Mouse (Mus musculus) kidney, embryonic 16.5 days (tissue): ENCODE data around the gene Vwa7. TPM values are rescaled to one million over a fixed set of nuclear protein-coding genes. Genes with fewer than 3 reads are reported as not detected.
"Not testable (repeated sequence)": the region's sequence is repeated elsewhere in the genome, so short reads cannot be mapped to it uniquely, and the experiment has no call there.

Source experiments
- ATAC-seq: fragments of 200-750 bp; cut with Nextera tagmentation; 2 replicates; pipeline ENCODE4 v1.8.0; 2017; ENCODE audit warnings: moderate TSS enrichment; ENCODE audit not compliant: low FRiP score, low TSS enrichment
- H3K27ac ChIP-seq: fragments of 300-500 bp; sonication (generic); 2 replicates; pipeline ENCODE4 v1.5.1; 2014; ENCODE audit warnings: low read length
- H3K27me3 ChIP-seq: fragments of 300-500 bp; sonication (generic); 2 replicates; pipeline ENCODE4 v1.6.1; 2014; ENCODE audit warnings: low read length, control low read depth, mixed read lengths; ENCODE audit not compliant: insufficient read depth
- H3K36me3 ChIP-seq: fragments of 300-500 bp; sonication (generic); 2 replicates; pipeline ENCODE4 v1.6.1; 2014; ENCODE audit warnings: low read length, control low read depth, mixed read lengths; ENCODE audit not compliant: insufficient read depth
- H3K4me1 ChIP-seq: fragments of 300-500 bp; sonication (generic); 2 replicates; pipeline ENCODE4 v1.6.1; 2014; ENCODE audit warnings: low read length, control low read depth, mixed read lengths; ENCODE audit not compliant: insufficient read depth
- H3K4me2 ChIP-seq: fragments of 300-500 bp; sonication (generic); replicated peaks from 2 replicates; pipeline ENCODE4 v1.6.1; 2014; ENCODE audit warnings: low read depth, low read length
- H3K4me3 ChIP-seq: fragments of 300-500 bp; sonication (generic); 2 replicates; pipeline ENCODE4 v1.5.1; 2014; ENCODE audit warnings: mild to moderate bottlenecking, low read length
- H3K9ac ChIP-seq: fragments of 300-500 bp; sonication (generic); replicated peaks from 2 replicates; pipeline ENCODE4 v1.6.1; 2014; ENCODE audit warnings: low read length
- H3K9me3 ChIP-seq: fragments of 300-500 bp; sonication (generic); 2 replicates; pipeline ENCODE4 v1.6.1; 2016; ENCODE audit warnings: low read length, control low read depth
- WGBS: fragments of 180-500 bp; shearing (Covaris S2); extraction: QIAGEN DNeasy Blood & Tissue Kit; methylation state at CpG from one replicate; pipeline ENCODE4 v1.1.7; 2014; 5-methylcytosine and 5-hydroxymethylcytosine counted together
- polyA plus RNA-seq: library from polyadenylated mRNA; unstranded; fragments of >200 nt; fragmentation: Nextera tagmentation; extraction: Ambion mirVana; gene quantifications from 2 replicates; pipeline ENCODE4 v1.2.1, GENCODE M21; 2015

The Vwa7 gene
- polyA plus RNA-seq, 1 experiment from 2014 or later = 0.21 TPM

GRCm38 (mm10) chr17:35026206-35026605, 9.8 kb downstream of the Vwa7 start:
- Histone ChIP-seq H3K4me2 (no peak overlapping the region), H3K9ac (peak overlapping the region; percentile 7), H3K27ac (no peak overlapping the region), H3K4me3 (no peak overlapping the region), H3K9me3 (no peaks in the 10 kb centered on the region), H3K27me3 (no peaks in the 10 kb centered on the region), H3K4me1 (peaks cover 30% of the 10 kb centered on the region), H3K36me3 (no peaks in the 10 kb centered on the region)
- 62% methylated on average over 5 of the region's 5 CpGs for WGBS
- no peak for ATAC-seq

- H3K4me3 ChIP-seq = no peak within 1 kb of the TSS
- 35% methylated on average over 13 of the region's 13 CpGs for WGBS
Measured at GRCm38 (mm10) chr17:35027277-35028068, 11.1 kb downstream of the Vwa7 start, which contains the start of gene Sapcd1. Gene Sapcd1 (minus strand): TSS chr17:35028016.

GRCm38 (mm10) chr17:35028315-35028714, 11.9 kb downstream of the Vwa7 start:
- Histone ChIP-seq H3K9me3 (no peaks in the 10 kb centered on the region), H3K27ac (no peak overlapping the region), H3K4me1 (peaks cover 25% of the 10 kb centered on the region), H3K4me2 (no peak overlapping the region), H3K36me3 (no peaks in the 10 kb centered on the region), H3K9ac (no peak overlapping the region), H3K4me3 (no peak overlapping the region), H3K27me3 (no peaks in the 10 kb centered on the region)
- WGBS = 59% methylated on average over 2 of the region's 2 CpGs
- no peak for ATAC-seq

More at GRCm38 (mm10) chr17:35027277-35028068, 11.1 kb downstream of the Vwa7 start, which contains the start of gene Sapcd1:
- peak; percentile 46 for ATAC-seq
- peak within 1 kb of the TSS; percentile 35; the same call in 1 of the 2 replicates for H3K27ac ChIP-seq
- H3K4me1 ChIP-seq = peaks cover 25% of the 10 kb centered on the region
- no peaks in the 10 kb centered on the region for H3K27me3 ChIP-seq
- H3K9me3 ChIP-seq = no peaks in the 10 kb centered on the region
- H3K4me2 ChIP-seq = 0 out of 2 replicates have a peak within 1 kb of the TSS, but pooled peaks have one; percentile 12
- H3K9ac ChIP-seq = peak within 1 kb of the TSS; percentile 42
- H3K36me3 ChIP-seq = no peaks in the 10 kb centered on the region

GRCm38 (mm10) chr17:35029691-35030532, 13.5 kb downstream of the Vwa7 start:
- no peaks in the 10 kb centered on the region for H3K27me3 ChIP-seq
- no peak overlapping the region for H3K27ac ChIP-seq
- WGBS = 35% methylated on average over 19 of the region's 19 CpGs
- no peak for ATAC-seq
- H3K4me2 ChIP-seq = no peak overlapping the region
- no peak overlapping the region for H3K4me3 ChIP-seq
- H3K36me3 ChIP-seq = no peaks in the 10 kb centered on the region
- H3K9me3 ChIP-seq = no peaks in the 10 kb centered on the region
- peaks cover 20% of the 10 kb centered on the region for H3K4me1 ChIP-seq
- H3K9ac ChIP-seq = no peak overlapping the region

- no peaks in the 10 kb centered on the region for H3K36me3 ChIP-seq
- H3K4me1 ChIP-seq = peaks cover 13% of the 10 kb centered on the region; the same call in 1 of the 2 replicates
- no peak for ATAC-seq
- H3K9me3 ChIP-seq = no peaks in the 10 kb centered on the region
- no peak overlapping the region for H3K27ac ChIP-seq
- no peak overlapping the region for H3K4me3 ChIP-seq
- 92% methylated on average over 11 of the region's 11 CpGs for WGBS
- H3K4me2 ChIP-seq = no peak overlapping the region
- no peak overlapping the region for H3K9ac ChIP-seq
- no peaks in the 10 kb centered on the region for H3K27me3 ChIP-seq
Measured at GRCm38 (mm10) chr17:35031272-35031671, 14.9 kb downstream of the Vwa7 start.

GRCm38 (mm10) chr17:35031880-35032279, 15.5 kb downstream of the Vwa7 start:
- ATAC-seq = no peak
- Histone ChIP-seq H3K27me3 (no peaks in the 10 kb centered on the region), H3K27ac (no peak overlapping the region), H3K9ac (no peak overlapping the region), H3K9me3 (no peaks in the 10 kb centered on the region), H3K4me2 (no peak overlapping the region), H3K4me3 (no peak overlapping the region), H3K36me3 (no peaks in the 10 kb centered on the region), H3K4me1 (peaks cover 10% of the 10 kb centered on the region; the same call in 1 of the 2 replicates)
- WGBS = 81% methylated on average over 7 of the region's 7 CpGs

GRCm38 (mm10) chr17:35032323-35032870, 16.0 kb downstream of the Vwa7 start:
- no peak overlapping the region for H3K4me3 ChIP-seq
- no peak overlapping the region for H3K4me2 ChIP-seq
- no peak overlapping the region for H3K27ac ChIP-seq
- no peak overlapping the region for H3K9ac ChIP-seq
- no peaks in the 10 kb centered on the region for H3K27me3 ChIP-seq
- peaks cover 6% of the 10 kb centered on the region; the same call in 1 of the 2 replicates for H3K4me1 ChIP-seq
- no peaks in the 10 kb centered on the region for H3K9me3 ChIP-seq
- 75% methylated on average over 8 of the region's 8 CpGs for WGBS
- no peaks in the 10 kb centered on the region for H3K36me3 ChIP-seq
- no peak for ATAC-seq

- not testable (repeated sequence) for H3K4me3 ChIP-seq, H3K9me3 ChIP-seq, H3K4me2 ChIP-seq, H3K27me3 ChIP-seq, H3K9ac ChIP-seq, H3K36me3 ChIP-seq, ATAC-seq, H3K27ac ChIP-seq, H3K4me1 ChIP-seq
- 60% methylated on average over 1 of the region's 1 CpGs for WGBS
Measured at GRCm38 (mm10) chr17:35033703-35034102, 17.3 kb downstream of the Vwa7 start.

GRCm38 (mm10) chr17:35034896-35035295, 18.5 kb downstream of the Vwa7 start:
- H3K27me3 ChIP-seq = no peaks in the 10 kb centered on the region
- no peaks in the 10 kb centered on the region for H3K36me3 ChIP-seq
- no peak for ATAC-seq
- no peaks in the 10 kb centered on the region for H3K9me3 ChIP-seq
- WGBS = 74% methylated on average over 6 of the region's 6 CpGs
- peaks cover under 1% of the 10 kb centered on the region; the same call in 1 of the 2 replicates for H3K4me1 ChIP-seq
- no peak overlapping the region for H3K4me3 ChIP-seq
- no peak overlapping the region for H3K9ac ChIP-seq
- no peak overlapping the region for H3K4me2 ChIP-seq
- H3K27ac ChIP-seq = no peak overlapping the region
